Mouse (Mus musculus): ENCODE results near the gene Hephl1.

- TF ChIP-seq CTCF (IDR thresholded peaks at IDR 0.05) (no peak), EP300 (IDR thresholded peaks at IDR 0.05) (no peak)
Observed at GRCm38 (mm10) chr9:15103579-15104300, 8.2 kb downstream of the Hephl1 start.

Measured in lung, postnatal 0 days (tissue).